ENCODE assay signal across 20 mouse cellular contexts in the genomic region with DNA sequence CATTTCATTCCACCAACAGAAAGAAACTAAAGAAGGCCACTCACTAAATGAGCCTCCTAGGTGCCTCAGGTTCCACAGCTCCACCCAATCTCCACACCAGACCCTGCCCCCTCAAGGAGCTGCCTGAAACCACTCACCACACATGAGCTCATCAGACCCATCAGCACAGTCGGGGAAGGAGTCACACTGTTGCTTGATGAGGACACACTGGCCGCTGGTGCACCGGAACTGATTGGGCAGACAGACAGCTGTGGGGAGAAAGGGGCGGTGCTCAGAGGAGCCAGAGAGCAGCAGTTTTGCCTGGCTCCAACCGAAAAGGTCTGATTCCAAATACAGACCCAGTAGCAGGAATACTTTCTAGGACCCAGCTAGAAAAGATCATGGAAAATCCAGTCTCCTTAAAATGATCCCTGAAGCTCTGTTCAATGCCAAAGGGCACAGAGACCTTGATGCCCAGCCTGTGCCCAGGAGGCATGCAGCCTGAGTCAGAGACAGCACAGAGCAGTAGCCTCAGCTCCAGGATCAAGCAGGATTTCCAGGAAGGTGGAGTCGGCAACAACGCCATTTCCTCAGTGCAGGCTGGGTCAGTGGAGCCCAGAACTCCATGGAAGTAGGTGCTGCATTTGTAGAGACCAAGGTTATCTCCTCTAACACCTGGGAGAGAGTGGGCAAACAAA.
"Had no signal": no experiment of that assay in that cellular context is flagged by ENCODE, and none has a peak within 500 bp of the region (broad histone marks: within the 10 kb centered on the region; RNA-seq: fewer than 3 reads in every experiment).

No protein-coding gene starts in this region.

- H3K36me3 ChIP-seq: neural tube, embryonic 15.5 days had no signal

- H3K4me3 ChIP-seq: left cerebral cortex, adult 2 months; liver, embryonic 13.5 days; midbrain, embryonic 10.5 days; neural tube, embryonic 12.5 days; neural tube, embryonic 15.5 days had no signal

- H3K9me3 ChIP-seq: liver, embryonic 13.5 days; midbrain, embryonic 10.5 days; neural tube, embryonic 12.5 days; neural tube, embryonic 15.5 days had no signal

- DNase-seq: kidney, adult 9 months; kidney, postnatal 25 days; layer of hippocampus, postnatal 36 days; liver, embryonic 13.5 days; lung, adult 2 months; lung, postnatal 14 days; lung, postnatal 4 days; midbrain, embryonic 14.5 days; right cerebral cortex, adult 18-20 months; right cerebral cortex, postnatal 14 days; right cerebral cortex, postnatal 4 days; thymus, adult 2 months; thymus, postnatal 14 days; thymus, postnatal 4 days had no signal

- H3K27ac ChIP-seq: kidney, postnatal 0 days; left cerebral cortex, adult 2 months; liver, embryonic 13.5 days; midbrain, embryonic 10.5 days; neural tube, embryonic 12.5 days; neural tube, embryonic 15.5 days; stomach, postnatal 0 days had no signal

- H3K4me1 ChIP-seq: midbrain, embryonic 10.5 days; neural tube, embryonic 12.5 days; neural tube, embryonic 15.5 days had no signal

- H3K4me2 ChIP-seq: liver, embryonic 13.5 days; neural tube, embryonic 12.5 days; neural tube, embryonic 15.5 days had no signal

- H3K27me3 ChIP-seq: liver, embryonic 13.5 days; neural tube, embryonic 12.5 days; neural tube, embryonic 15.5 days had no signal

- H3K9ac ChIP-seq: liver, embryonic 13.5 days; neural tube, embryonic 12.5 days; neural tube, embryonic 15.5 days had no signal
